Comparison of ENCODE assay signal across 10 mouse cellular contexts in genomic region chr1:193263955-193264598, GRCm38 (mm10). TPM values are rescaled to one million over a fixed set of nuclear protein-coding genes. Genes with fewer than 3 reads are reported as not detected.
DNase-seq lines count a peak whose midpoint lies in the region; ATAC-seq and TF ChIP-seq lines count a peak whose summit lies in the region.
"Had no signal": no experiment of that assay in that cellular context is flagged by ENCODE, and none has a peak within 500 bp of the region (broad histone marks: within the 10 kb centered on the region; RNA-seq: fewer than 3 reads in every experiment).

TSS of gene Hsd11b1 (minus strand) at chr1:193264075.

- H3K27me3 ChIP-seq in forebrain, embryonic 16.5 days (replicated peaks; ENCODE audit: control insufficient read depth, insufficient read depth, low read length) = no peaks in the 10 kb centered on the region
- H3K27me3 ChIP-seq in forebrain, embryonic 10.5 days (ENCODE audit: poor library complexity, severe bottlenecking) = no peaks in the 10 kb centered on the region
- no peaks in the 10 kb centered on the region for H3K27me3 ChIP-seq in lung, postnatal 0 days (replicated peaks; ENCODE audit: insufficient read depth, low read length)
- H3K27me3 ChIP-seq in stomach, postnatal 0 days (ENCODE audit: control insufficient read depth, insufficient read depth, low read length) = no peaks in the 10 kb centered on the region
- H3K27me3 ChIP-seq: embryonic facial prominence, embryonic 12.5 days had no signal

- no peak within 1 kb of the TSS for H3K4me3 ChIP-seq in forebrain, embryonic 16.5 days (replicated peaks; ENCODE audit: low read length)
- H3K4me3 ChIP-seq in forebrain, embryonic 10.5 days = no peak within 1 kb of the TSS
- peak within 1 kb of the TSS; percentile 6 for H3K4me3 ChIP-seq in lung, postnatal 0 days (ENCODE audit: low read depth, low read length)
- no peak within 1 kb of the TSS for H3K4me3 ChIP-seq in stomach, postnatal 0 days (ENCODE audit: low read depth, low read length)
- H3K4me3 ChIP-seq: embryonic facial prominence, embryonic 12.5 days; megakaryocyte, embryonic 14.5 days had no signal

- no peak for TF ChIP-seq CTCF in lung, postnatal 0 days (IDR thresholded peaks at IDR 0.05)
- no peak for TF ChIP-seq CTCF in stomach, postnatal 0 days (IDR thresholded peaks at IDR 0.05; ENCODE audit: low read depth)

- no peaks in the 10 kb centered on the region for H3K36me3 ChIP-seq in forebrain, embryonic 16.5 days (ENCODE audit: control insufficient read depth, insufficient read depth)
- no peaks in the 10 kb centered on the region for H3K36me3 ChIP-seq in forebrain, embryonic 10.5 days (replicated peaks)
- no peaks in the 10 kb centered on the region for H3K36me3 ChIP-seq in lung, postnatal 0 days (ENCODE audit: insufficient read depth, low read length)
- H3K36me3 ChIP-seq in stomach, postnatal 0 days (ENCODE audit: control insufficient read depth, insufficient read depth, low read length) = no peaks in the 10 kb centered on the region
- H3K36me3 ChIP-seq: embryonic facial prominence, embryonic 12.5 days had no signal

- no peak for TF ChIP-seq EP300 in lung, postnatal 0 days (IDR thresholded peaks at IDR 0.05)
- no peak for TF ChIP-seq EP300 in stomach, postnatal 0 days (optimal IDR thresholded peaks at IDR 0.05)

- H3K9me3 ChIP-seq in forebrain, embryonic 16.5 days (ENCODE audit: control insufficient read depth, low read length) = no peaks in the 10 kb centered on the region
- H3K9me3 ChIP-seq in forebrain, embryonic 10.5 days = no peaks in the 10 kb centered on the region
- H3K9me3 ChIP-seq in lung, postnatal 0 days (ENCODE audit: low read length) = no peaks in the 10 kb centered on the region
- H3K9me3 ChIP-seq in stomach, postnatal 0 days (ENCODE audit: control insufficient read depth, low read length) = no peaks in the 10 kb centered on the region
- H3K9me3 ChIP-seq: embryonic facial prominence, embryonic 12.5 days; megakaryocyte, embryonic 14.5 days had no signal

- no peak for ATAC-seq in forebrain, embryonic 16.5 days
- ATAC-seq in lung, postnatal 0 days = peak; percentile 29
- no peak for ATAC-seq in stomach, postnatal 0 days (ENCODE audit: low FRiP score, low TSS enrichment)

- H3K9ac ChIP-seq in forebrain, embryonic 16.5 days (replicated peaks; ENCODE audit: low read depth, low read length) = no peak within 1 kb of the TSS
- H3K9ac ChIP-seq in lung, postnatal 0 days (replicated peaks; ENCODE audit: low read depth) = no peak within 1 kb of the TSS
- H3K9ac ChIP-seq in stomach, postnatal 0 days (ENCODE audit: low read length) = no peak within 1 kb of the TSS
- H3K9ac ChIP-seq: embryonic facial prominence, embryonic 12.5 days had no signal

- peaks cover 8% of the 10 kb centered on the region for H3K4me1 ChIP-seq in forebrain, embryonic 16.5 days (replicated peaks; ENCODE audit: control insufficient read depth, insufficient read depth, low read length)
- no peaks in the 10 kb centered on the region for H3K4me1 ChIP-seq in forebrain, embryonic 10.5 days
- peaks cover 5% of the 10 kb centered on the region; the same call in 1 of the 2 replicates for H3K4me1 ChIP-seq in lung, postnatal 0 days (ENCODE audit: insufficient read depth, low read depth, low read length)
- H3K4me1 ChIP-seq in stomach, postnatal 0 days (replicated peaks; ENCODE audit: control insufficient read depth, insufficient read depth) = no peaks in the 10 kb centered on the region

- H3K27ac ChIP-seq in forebrain, embryonic 16.5 days (ENCODE audit: low read length) = peak within 1 kb of the TSS; percentile 31
- H3K27ac ChIP-seq in forebrain, embryonic 10.5 days = no peak within 1 kb of the TSS
- H3K27ac ChIP-seq in lung, postnatal 0 days (ENCODE audit: low read length) = peak within 1 kb of the TSS; percentile 85
- no peak within 1 kb of the TSS for H3K27ac ChIP-seq in stomach, postnatal 0 days (replicated peaks)

- 49% methylated on average over 5 of the region's 5 CpGs for WGBS in forebrain, embryonic 16.5 days
- 81% methylated on average over 5 of the region's 5 CpGs for WGBS in forebrain, embryonic 10.5 days
- 53% methylated on average over 5 of the region's 5 CpGs for WGBS in lung, postnatal 0 days
- WGBS in stomach, postnatal 0 days = 69% methylated on average over 5 of the region's 5 CpGs

- no peak within 1 kb of the TSS for H3K4me2 ChIP-seq in forebrain, embryonic 16.5 days (ENCODE audit: low read length)
- H3K4me2 ChIP-seq in lung, postnatal 0 days (replicated peaks; ENCODE audit: low read depth, low read length) = peak within 1 kb of the TSS; percentile 45
- H3K4me2 ChIP-seq in stomach, postnatal 0 days (replicated peaks; ENCODE audit: low read depth) = no peak within 1 kb of the TSS
- H3K4me2 ChIP-seq: embryonic facial prominence, embryonic 12.5 days had no signal

- DNase-seq in forebrain, embryonic 10.5 days (ENCODE audit: extremely low spot score, low spot score) = no peak
- DNase-seq in spleen, adult 12 weeks (ENCODE audit: low spot score) = peak; percentile 30
- no peak for DNase-seq in spleen, postnatal 14 days (ENCODE audit: low spot score in 2 of 2)
- DNase-seq in lung, postnatal 0 days (ENCODE audit: low spot score) = peak; percentile 72
- no peak for DNase-seq in stomach, postnatal 0 days (ENCODE audit: low spot score)
- no peak for DNase-seq in urinary bladder, postnatal 10 days (ENCODE audit: low spot score)
- DNase-seq in right cerebral cortex, postnatal 14 days = no peak

RNA-seq across cellular contexts. Expression of gene Hsd11b1, which starts in this region (rescaled TPM):
- 0.42 and 1.1 TPM in 2 replicates for polyA plus RNA-seq in forebrain, embryonic 16.5 days (2015; fragmentation: Nextera tagmentation; extraction: Ambion mirVana)
- polyA plus RNA-seq in forebrain, embryonic 10.5 days (2016; fragmentation: Nextera tagmentation; extraction: Ambion mirVana) = 0.12 and 0.14 TPM in 2 replicates
- polyA plus RNA-seq in lung, postnatal 0 days (2015; fragmentation: Nextera tagmentation; extraction: Ambion mirVana) = 184 and 200 TPM in 2 replicates
- 2.8 and 3.0 TPM in 2 replicates for polyA plus RNA-seq in stomach, postnatal 0 days (2015; fragmentation: Nextera tagmentation; extraction: Ambion mirVana)

Comparison
In these comparisons a context has a peak if more than half of its experiments do, and no peak if none do; other contexts are left out.
1. RNA of gene Hsd11b1 (polyA plus RNA-seq): 184 to 200 TPM in lung, postnatal 0 days; 2.8 to 3.0 TPM in stomach, postnatal 0 days, 0.42 to 1.1 TPM in forebrain, embryonic 16.5 days and 0.12 to 0.14 TPM in forebrain, embryonic 10.5 days; every median in the first group is over 10 times any median in the second.
2. H3K27ac ChIP-seq: peak in forebrain, embryonic 16.5 days (single experiment) and lung, postnatal 0 days (single experiment); none in forebrain, embryonic 10.5 days (single experiment) and stomach, postnatal 0 days (single experiment).
3. DNase-seq: peak in spleen, adult 12 weeks (single experiment) and lung, postnatal 0 days (single experiment); none in forebrain, embryonic 10.5 days (single experiment), spleen, postnatal 14 days (0 of 2), stomach, postnatal 0 days (single experiment), urinary bladder, postnatal 10 days (single experiment) and right cerebral cortex, postnatal 14 days (single experiment).